14 mouse cellular contexts compared by ENCODE assay signal in genomic region chr2:102815289-102815809, GRCm38 (mm10).
DNase-seq lines count a peak whose midpoint lies in the region; ATAC-seq and TF ChIP-seq lines count a peak whose summit lies in the region.
"Had no signal": no experiment of that assay in that cellular context is flagged by ENCODE, and none has a peak within 500 bp of the region (broad histone marks: within the 10 kb centered on the region; RNA-seq: fewer than 3 reads in every experiment).

No protein-coding gene starts in this region.

- H3K4me3 ChIP-seq in lung, embryonic 14.5 days (ENCODE audit: low read depth, low read length): no peak overlapping the region
- H3K4me3 ChIP-seq: heart, embryonic 13.5 days; layer of hippocampus, adult 2 months; neural tube, embryonic 12.5 days had no signal

- WGBS in lung, embryonic 14.5 days: 31% methylated on average over 6 of the region's 6 CpGs

- DNase-seq in heart, adult 9 months (ENCODE audit: low spot score in 2 of 2): peak; percentile 5 to 13
- no peak for DNase-seq in heart, postnatal 10 days
- DNase-seq in adrenal gland, postnatal 14 days: peak; percentile 44
- peak; percentile 59 for DNase-seq in lung, embryonic 14.5 days
- peak; percentile 49 to 59 for DNase-seq in spleen, postnatal 36 days (ENCODE audit: low spot score in 2 of 2)
- no peak for DNase-seq in right cerebral cortex, adult 18-20 months
- DNase-seq in frontal cortex, postnatal 14 days (ENCODE audit: low spot score in 2 of 2): no peak
- DNase-seq in layer of hippocampus, postnatal 36 days: no peak

- peaks cover 7% of the 10 kb centered on the region; the same call in 1 of the 2 replicates for H3K36me3 ChIP-seq in lung, embryonic 14.5 days (ENCODE audit: insufficient read depth)
- H3K36me3 ChIP-seq: neural tube, embryonic 12.5 days had no signal

- ATAC-seq in lung, embryonic 14.5 days (ENCODE audit: insufficient read depth): peak; percentile 74; the same call in 1 of the 2 replicates
- ATAC-seq: CD4-positive, CD25-positive, alpha-beta regulatory T cell, adult 4 months; forebrain, embryonic 14.5 days had no signal

- no peak overlapping the region for H3K9ac ChIP-seq in lung, embryonic 14.5 days
- H3K9ac ChIP-seq: heart, embryonic 13.5 days; liver, embryonic 14.5 days; neural tube, embryonic 12.5 days had no signal

- intact Hi-C loops in heart, postnatal 10 days (cut with DNase I): no loop called here

- TF ChIP-seq CTCF in lung, embryonic 14.5 days (IDR thresholded peaks at IDR 0.05; ENCODE audit: low read depth): no peak

- no peaks in the 10 kb centered on the region for H3K27me3 ChIP-seq in lung, embryonic 14.5 days (ENCODE audit: insufficient read depth, low read length)
- H3K27me3 ChIP-seq: heart, embryonic 13.5 days; neural tube, embryonic 12.5 days had no signal

- H3K4me1 ChIP-seq in lung, embryonic 14.5 days (ENCODE audit: insufficient read depth): no peaks in the 10 kb centered on the region
- H3K4me1 ChIP-seq: heart, embryonic 13.5 days had no signal

- H3K4me2 ChIP-seq in lung, embryonic 14.5 days: no peak overlapping the region
- H3K4me2 ChIP-seq: heart, embryonic 13.5 days; neural tube, embryonic 12.5 days had no signal

- H3K9me3 ChIP-seq in lung, embryonic 14.5 days (ENCODE audit: low read depth, low read length): no peaks in the 10 kb centered on the region
- H3K9me3 ChIP-seq: heart, embryonic 13.5 days; neural tube, embryonic 12.5 days had no signal

- H3K27ac ChIP-seq in lung, embryonic 14.5 days (ENCODE audit: low read depth): 0 out of 2 replicates have a peak overlapping the region, but pooled peaks have one; percentile 42
- H3K27ac ChIP-seq: heart, embryonic 13.5 days; layer of hippocampus, adult 2 months; liver, embryonic 14.5 days; neural tube, embryonic 12.5 days had no signal

Comparison
In these comparisons a context has a peak if more than half of its experiments do, and no peak if none do; other contexts are left out.
1. DNase-seq: peak in heart, adult 9 months (2 of 2), adrenal gland, postnatal 14 days (single experiment), lung, embryonic 14.5 days (single experiment) and spleen, postnatal 36 days (2 of 2); none in heart, postnatal 10 days (0 of 2), right cerebral cortex, adult 18-20 months (single experiment), frontal cortex, postnatal 14 days (0 of 2) and layer of hippocampus, postnatal 36 days (0 of 2).